Mouse (Mus musculus): ENCODE results near the gene Duox1.

- no peak for TF ChIP-seq POLR2A (IDR thresholded peaks at IDR 0.05; ENCODE audit: borderline replicate concordance, insufficient read depth, low read length)
- TF ChIP-seq CTCF (IDR thresholded peaks at IDR 0.05; ENCODE audit: borderline replicate concordance, insufficient read depth, low read depth, low read length): no peak
Observed at GRCm38 (mm10) chr2:122266407-122267193, 48.9 kb upstream of the Duox1 start.
